ENCODE assay signal across 8 mouse cellular contexts in genomic region chr2:179537390-179537789, GRCm38 (mm10).
DNase-seq lines count a peak whose midpoint lies in the region; ATAC-seq and TF ChIP-seq lines count a peak whose summit lies in the region.

No protein-coding gene starts in this region.

- TF ChIP-seq CTCF in kidney, postnatal 0 days (IDR thresholded peaks at IDR 0.05; ENCODE audit: low read depth): no peak

- 11% methylated on average over 19 of the region's 19 CpGs for WGBS in heart, embryonic 10.5 days
- under 1% methylated on average over 19 of the region's 19 CpGs for WGBS in forebrain, embryonic 15.5 days
- WGBS in kidney, postnatal 0 days: 4% methylated on average over 19 of the region's 19 CpGs
- WGBS in limb, embryonic 12.5 days: 4% methylated on average over 19 of the region's 19 CpGs

- H3K36me3 ChIP-seq in heart, embryonic 10.5 days: no peaks in the 10 kb centered on the region
- no peaks in the 10 kb centered on the region for H3K36me3 ChIP-seq in forebrain, embryonic 15.5 days
- no peaks in the 10 kb centered on the region for H3K36me3 ChIP-seq in kidney, postnatal 0 days (ENCODE audit: insufficient read depth, low read length)
- no peaks in the 10 kb centered on the region for H3K36me3 ChIP-seq in limb, embryonic 12.5 days

- DNase-seq in heart, embryonic 10.5 days (ENCODE audit: low spot score): no peak
- DNase-seq in heart, postnatal 10 days: no peak
- peak; percentile 54 for DNase-seq in kidney, postnatal 0 days (ENCODE audit: low spot score)
- DNase-seq in right cerebral cortex, postnatal 25 days: peak; percentile 54
- no peak for DNase-seq in heart, adult 8-10 months (ENCODE audit: low spot score)

- peaks cover 14% of the 10 kb centered on the region for H3K4me1 ChIP-seq in heart, embryonic 10.5 days
- peaks cover 59% of the 10 kb centered on the region for H3K4me1 ChIP-seq in forebrain, embryonic 15.5 days
- H3K4me1 ChIP-seq in kidney, postnatal 0 days (replicated peaks; ENCODE audit: insufficient read depth, low read length): peaks cover 6% of the 10 kb centered on the region; the same call in 1 of the 2 replicates
- H3K4me1 ChIP-seq in limb, embryonic 12.5 days (replicated peaks): peaks cover 40% of the 10 kb centered on the region

- H3K4me2 ChIP-seq in forebrain, embryonic 15.5 days (replicated peaks): peak overlapping the region; percentile 39
- no peak overlapping the region; the same call in 1 of the 2 replicates for H3K4me2 ChIP-seq in kidney, postnatal 0 days (ENCODE audit: low read length)
- H3K4me2 ChIP-seq in limb, embryonic 12.5 days: peak overlapping the region; percentile 43

- peak; percentile 98 for ATAC-seq in forebrain, embryonic 15.5 days (replicated peaks)
- peak; percentile 86 for ATAC-seq in kidney, postnatal 0 days (replicated peaks; ENCODE audit: low FRiP score, low read depth)
- peak; percentile 56; the same call in 1 of the 2 replicates for ATAC-seq in limb, embryonic 12.5 days (ENCODE audit: insufficient number of reproducible peaks, insufficient read depth, low FRiP score, low TSS enrichment, low read depth)
- ATAC-seq in inflammation-experienced regulatory T-cells, adult 6 months: no peak

- peaks cover 22% of the 10 kb centered on the region; the same call in 1 of the 2 replicates for H3K27me3 ChIP-seq in heart, embryonic 10.5 days (ENCODE audit: insufficient read depth, poor library complexity, severe bottlenecking)
- H3K27me3 ChIP-seq in forebrain, embryonic 15.5 days: no peaks in the 10 kb centered on the region
- H3K27me3 ChIP-seq in kidney, postnatal 0 days (ENCODE audit: insufficient read depth, low read length): no peaks in the 10 kb centered on the region
- H3K27me3 ChIP-seq in limb, embryonic 12.5 days: peaks cover 15% of the 10 kb centered on the region

- H3K27ac ChIP-seq in heart, embryonic 10.5 days: no peak overlapping the region
- peak overlapping the region; percentile 82 for H3K27ac ChIP-seq in forebrain, embryonic 15.5 days (replicated peaks)
- no peak overlapping the region for H3K27ac ChIP-seq in kidney, postnatal 0 days
- no peak overlapping the region for H3K27ac ChIP-seq in limb, embryonic 12.5 days

- intact Hi-C loops in heart, postnatal 10 days (cut with DNase I): no loop called here

- H3K9me3 ChIP-seq in heart, embryonic 10.5 days: no peaks in the 10 kb centered on the region
- H3K9me3 ChIP-seq in forebrain, embryonic 15.5 days: no peaks in the 10 kb centered on the region
- no peaks in the 10 kb centered on the region for H3K9me3 ChIP-seq in kidney, postnatal 0 days (replicated peaks; ENCODE audit: low read length)
- no peaks in the 10 kb centered on the region for H3K9me3 ChIP-seq in limb, embryonic 12.5 days

- H3K4me3 ChIP-seq in heart, embryonic 10.5 days: peak overlapping the region; percentile 29; the same call in 1 of the 2 replicates
- H3K4me3 ChIP-seq in forebrain, embryonic 15.5 days: no peak overlapping the region
- H3K4me3 ChIP-seq in kidney, postnatal 0 days (replicated peaks; ENCODE audit: low read depth, low read length): no peak overlapping the region
- H3K4me3 ChIP-seq in limb, embryonic 12.5 days (replicated peaks): no peak overlapping the region

- H3K9ac ChIP-seq in forebrain, embryonic 15.5 days (replicated peaks): peak overlapping the region; percentile 41
- no peak overlapping the region for H3K9ac ChIP-seq in kidney, postnatal 0 days (ENCODE audit: low read depth, low read length)
- no peak overlapping the region; the same call in 1 of the 2 replicates for H3K9ac ChIP-seq in limb, embryonic 12.5 days (replicated peaks)

Comparison
In these comparisons a context has a peak if more than half of its experiments do, and no peak if none do; other contexts are left out.
1. DNase-seq: peak in kidney, postnatal 0 days (single experiment) and right cerebral cortex, postnatal 25 days (single experiment); none in heart, embryonic 10.5 days (single experiment), heart, postnatal 10 days (0 of 2) and heart, adult 8-10 months (single experiment).